Comparison of ENCODE assay signal across 27 mouse cellular contexts in the genomic region with DNA sequence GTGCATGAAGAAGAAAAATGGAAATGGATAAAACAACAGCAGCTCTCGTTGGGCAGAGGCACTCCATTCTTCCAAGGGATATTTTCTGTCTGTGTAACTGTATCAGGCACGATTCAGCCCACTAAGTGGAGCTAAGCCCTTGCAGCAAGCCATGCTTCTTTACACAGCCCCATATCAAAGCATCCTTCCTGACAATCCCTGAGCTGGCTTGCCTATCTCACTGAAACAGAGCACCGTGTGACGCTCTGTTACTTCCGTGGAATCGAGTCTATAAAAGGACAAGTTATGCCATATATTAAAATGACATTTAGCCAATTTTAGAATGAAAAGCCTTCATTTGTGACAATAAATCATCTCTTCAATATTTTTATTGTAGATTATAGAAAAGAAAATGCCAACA.
"Had no signal": no experiment of that assay in that cellular context is flagged by ENCODE, and none has a peak within 500 bp of the region (broad histone marks: within the 10 kb centered on the region; RNA-seq: fewer than 3 reads in every experiment).

No protein-coding gene starts in this region.

- H3K27ac ChIP-seq: heart, adult 2 months; heart, embryonic 13.5 days; heart, embryonic 15.5 days; hindbrain, embryonic 13.5 days; hindbrain, embryonic 15.5 days; hindbrain, postnatal 0 days; kidney, embryonic 15.5 days; kidney, postnatal 0 days; limb, embryonic 10.5 days; limb, embryonic 12.5 days; liver, embryonic 13.5 days had no signal

- H3K27me3 ChIP-seq: heart, embryonic 13.5 days; heart, embryonic 15.5 days; hindbrain, embryonic 13.5 days; hindbrain, embryonic 15.5 days; kidney, embryonic 15.5 days; limb, embryonic 12.5 days; liver, embryonic 13.5 days had no signal

- H3K9me3 ChIP-seq: heart, embryonic 13.5 days; heart, embryonic 15.5 days; hindbrain, embryonic 13.5 days; hindbrain, embryonic 15.5 days; kidney, embryonic 15.5 days; limb, embryonic 10.5 days; limb, embryonic 12.5 days; liver, embryonic 13.5 days had no signal

- ATAC-seq: hindbrain, postnatal 0 days; intestine, embryonic 16.5 days had no signal

- DNase-seq: gastrocnemius, postnatal 14 days; gastrocnemius, postnatal 36 days; heart, adult 11 months; heart, adult 2 months; heart, postnatal 14 days; heart, postnatal 36 days; kidney, adult 11 months; kidney, adult 2 months; kidney, adult 9 months; kidney, postnatal 14 days; kidney, postnatal 36 days; layer of hippocampus, adult 9-11 months; layer of hippocampus, postnatal 36 days; liver; liver, embryonic 13.5 days had no signal

- H3K4me2 ChIP-seq: heart, embryonic 11.5 days; heart, embryonic 13.5 days; heart, embryonic 15.5 days; hindbrain, embryonic 13.5 days; hindbrain, embryonic 15.5 days; kidney, embryonic 15.5 days; limb, embryonic 12.5 days; liver, embryonic 11.5 days; liver, embryonic 13.5 days had no signal

- H3K4me1 ChIP-seq: heart, embryonic 13.5 days; heart, embryonic 15.5 days; hindbrain, embryonic 13.5 days; hindbrain, embryonic 15.5 days; kidney, embryonic 15.5 days; limb, embryonic 10.5 days; limb, embryonic 12.5 days; liver, embryonic 13.5 days had no signal

- H3K4me3 ChIP-seq: heart, adult 2 months; heart, embryonic 13.5 days; heart, embryonic 15.5 days; hindbrain, embryonic 13.5 days; hindbrain, embryonic 15.5 days; kidney, embryonic 15.5 days; limb, embryonic 10.5 days; limb, embryonic 12.5 days; liver, embryonic 13.5 days had no signal

- H3K36me3 ChIP-seq: heart, embryonic 13.5 days; heart, embryonic 15.5 days; hindbrain, embryonic 13.5 days; hindbrain, embryonic 15.5 days; kidney, embryonic 15.5 days; limb, embryonic 10.5 days; limb, embryonic 12.5 days; liver, embryonic 13.5 days had no signal

- H3K9ac ChIP-seq: heart, embryonic 13.5 days; heart, embryonic 15.5 days; hindbrain, embryonic 13.5 days; hindbrain, embryonic 15.5 days; kidney, embryonic 15.5 days; limb, embryonic 12.5 days; liver, embryonic 13.5 days had no signal
